Mouse (Mus musculus): ENCODE data around the gene Parva. TPM values are rescaled to one million over a fixed set of nuclear protein-coding genes. Genes with fewer than 3 reads are reported as not detected.
A peak's percentile ranks its signal among the peaks of the same experiment; 100 is the strongest.

Parva gene
- polyA plus RNA-seq, 1 experiment: 126 TPM

- TF ChIP-seq CEBPB (IDR thresholded peaks at IDR 0.05; ENCODE audit: low read depth): no peak
- no peak for TF ChIP-seq CTCF (IDR thresholded peaks at IDR 0.05; ENCODE audit: control insufficient read depth, insufficient read depth, insufficient read length)
- no peak for TF ChIP-seq FOSL1 (IDR thresholded peaks at IDR 0.05; ENCODE audit: insufficient read depth, low read length, poor library complexity, severe bottlenecking)
- no peak for TF ChIP-seq MYOG (IDR thresholded peaks at IDR 0.05; ENCODE audit: control insufficient read depth, extremely low read depth, insufficient read length)
- no peak for TF ChIP-seq MYOD1 (IDR thresholded peaks at IDR 0.05; ENCODE audit: control insufficient read depth, insufficient read length, low read depth)
- TF ChIP-seq MAX (IDR thresholded peaks at IDR 0.05): no peak
- TF ChIP-seq USF1 (IDR thresholded peaks at IDR 0.05; ENCODE audit: low read depth): no peak
- no peak overlapping the region for H3K4me3 ChIP-seq (ENCODE audit: insufficient read depth, poor library complexity, severe bottlenecking)
These were observed 176.9 kb downstream of the Parva start for GRCm38 (mm10) chr7:112604209-112604608.

DNA sequence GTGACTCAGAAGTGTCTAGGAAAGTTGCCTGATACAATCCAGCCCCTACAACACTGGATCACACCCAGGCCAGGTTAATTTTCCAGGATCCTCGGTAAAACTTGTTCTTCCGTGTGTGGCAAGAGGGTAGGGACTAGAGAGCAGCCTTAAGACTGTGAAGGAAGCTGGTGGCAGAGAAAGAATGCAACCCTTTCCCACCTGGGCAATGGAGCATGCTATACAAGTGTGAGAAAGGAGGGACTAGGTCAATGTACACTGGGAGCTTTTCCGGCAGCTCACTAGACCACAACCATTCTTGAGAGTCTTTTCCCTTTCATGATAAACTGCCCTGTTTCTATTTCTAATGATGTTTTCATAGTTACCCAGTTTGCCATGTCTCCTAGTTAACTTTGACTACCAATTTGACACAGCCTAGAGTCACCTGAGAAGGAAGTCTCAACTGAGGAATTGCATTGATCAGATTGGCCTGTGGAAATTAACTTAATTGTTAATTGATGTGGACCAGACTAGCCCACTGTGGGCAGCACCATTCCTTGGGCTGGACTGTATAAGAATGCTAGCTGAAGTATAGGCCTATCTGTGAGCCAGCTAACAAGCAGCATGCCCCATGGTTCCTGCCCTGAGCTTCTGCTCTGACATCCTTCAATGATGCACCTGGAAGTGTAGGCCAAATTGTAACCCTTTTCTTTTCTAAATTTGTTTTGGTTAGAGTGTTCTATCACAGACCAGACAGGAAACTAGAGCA, 186.9 kb downstream of the Parva start:
- Histone ChIP-seq H3K27me3 (ENCODE audit: control insufficient read depth, insufficient read depth, insufficient read length) (no peaks in the 10 kb centered on the region), H3K79me2 (ENCODE audit: control insufficient read depth, insufficient read depth) (no peaks in the 10 kb centered on the region), H3K36me3 (ENCODE audit: control insufficient read depth, insufficient read depth) (no peaks in the 10 kb centered on the region), H3ac (ENCODE audit: control insufficient read depth, insufficient read length, low read depth) (no peak overlapping the region), H3K79me3 (ENCODE audit: low read depth) (no peaks in the 10 kb centered on the region), H3K4me3 (ENCODE audit: insufficient read depth, poor library complexity, severe bottlenecking) (no peak overlapping the region)
- TF ChIP-seq MYOG (IDR thresholded peaks at IDR 0.05; ENCODE audit: control insufficient read depth, extremely low read depth, insufficient read length) (no peak), FOSL1 (IDR thresholded peaks at IDR 0.05; ENCODE audit: insufficient read depth, low read length, poor library complexity, severe bottlenecking) (no peak), CEBPB (IDR thresholded peaks at IDR 0.05; ENCODE audit: low read depth) (no peak), USF1 (IDR thresholded peaks at IDR 0.05; ENCODE audit: low read depth) (no peak), MYOD1 (IDR thresholded peaks at IDR 0.05; ENCODE audit: control insufficient read depth, insufficient read length, low read depth) (no peak), MAX (IDR thresholded peaks at IDR 0.05) (no peak)

More at GRCm38 (mm10) chr7:112604209-112604608, 176.9 kb downstream of the Parva start:
- no peaks in the 10 kb centered on the region for H3K79me2 ChIP-seq (ENCODE audit: control insufficient read depth, insufficient read depth)
- H3K79me3 ChIP-seq (ENCODE audit: low read depth): no peaks in the 10 kb centered on the region
- no peak overlapping the region for H3ac ChIP-seq (ENCODE audit: control insufficient read depth, insufficient read length, low read depth)
- no peaks in the 10 kb centered on the region for H3K27me3 ChIP-seq (ENCODE audit: control insufficient read depth, insufficient read depth, insufficient read length)
- H3K36me3 ChIP-seq (ENCODE audit: control insufficient read depth, insufficient read depth): no peaks in the 10 kb centered on the region

- no peak for TF ChIP-seq MYOD1 (IDR thresholded peaks at IDR 0.05; ENCODE audit: control insufficient read depth, insufficient read length, low read depth)
- TF ChIP-seq CEBPB (IDR thresholded peaks at IDR 0.05; ENCODE audit: low read depth): peak; percentile 71
These were observed 187.7 kb downstream of the Parva start for GRCm38 (mm10) chr7:112614791-112615668.

DNA sequence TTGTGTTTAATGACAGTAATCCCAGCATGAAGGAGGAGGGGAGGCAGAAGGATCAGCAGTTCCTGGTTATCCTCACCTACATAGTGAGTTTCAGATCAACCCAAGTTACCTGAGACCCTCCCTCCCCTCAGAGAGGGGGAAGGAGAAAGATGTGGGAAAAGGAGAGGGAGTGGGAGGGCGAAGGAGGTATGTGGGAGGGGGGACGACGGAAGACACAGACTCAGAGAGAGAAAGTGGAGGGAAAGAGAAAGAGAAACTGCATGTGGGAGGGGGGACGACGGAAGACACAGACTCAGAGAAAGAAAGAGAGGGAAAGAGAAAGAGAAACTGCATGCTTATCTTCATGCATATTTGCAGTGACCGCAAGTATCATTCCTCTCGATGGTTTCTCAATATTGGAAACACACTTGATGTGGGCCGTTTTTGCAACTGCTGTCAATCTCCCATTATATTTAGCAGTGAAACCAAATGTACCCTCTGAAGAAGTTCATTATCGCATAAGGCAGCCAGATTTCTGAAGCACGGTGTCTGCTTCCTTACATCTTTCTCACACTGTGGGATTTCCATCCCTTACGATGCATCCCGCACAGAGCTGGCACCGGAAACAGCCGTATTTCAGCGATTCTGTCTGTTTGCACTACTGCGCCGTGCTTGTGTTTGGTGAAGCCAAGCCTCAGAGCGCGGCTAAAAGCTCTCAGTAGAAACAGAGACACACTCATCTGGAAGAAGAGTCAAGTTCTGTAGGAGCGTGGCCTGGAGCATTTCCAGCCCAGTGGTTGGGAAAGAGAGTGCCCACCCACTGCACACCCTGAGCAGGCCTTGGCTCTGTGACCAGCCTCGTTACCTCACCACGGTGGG, 193.2 kb downstream of the Parva start:
- Histone ChIP-seq H3K79me2 (ENCODE audit: control insufficient read depth, insufficient read depth) (no peaks in the 10 kb centered on the region), H3ac (ENCODE audit: control insufficient read depth, insufficient read length, low read depth) (peak overlapping the region; percentile 12), H3K79me3 (ENCODE audit: low read depth) (no peaks in the 10 kb centered on the region), H3K36me3 (ENCODE audit: control insufficient read depth, insufficient read depth) (no peaks in the 10 kb centered on the region), H3K27me3 (ENCODE audit: control insufficient read depth, insufficient read depth, insufficient read length) (no peaks in the 10 kb centered on the region), H3K4me3 (ENCODE audit: insufficient read depth, poor library complexity, severe bottlenecking) (no peak overlapping the region)
- TF ChIP-seq CTCF (IDR thresholded peaks at IDR 0.05; ENCODE audit: control insufficient read depth, insufficient read depth, insufficient read length) (no peak), CEBPB (IDR thresholded peaks at IDR 0.05; ENCODE audit: low read depth) (no peak), MYOG (IDR thresholded peaks at IDR 0.05; ENCODE audit: control insufficient read depth, extremely low read depth, insufficient read length) (no peak), FOSL1 (IDR thresholded peaks at IDR 0.05; ENCODE audit: insufficient read depth, low read length, poor library complexity, severe bottlenecking) (no peak)

More at GRCm38 (mm10) chr7:112614791-112615668, 187.7 kb downstream of the Parva start:
- Histone ChIP-seq H3K27me3 (ENCODE audit: control insufficient read depth, insufficient read depth, insufficient read length) (no peaks in the 10 kb centered on the region), H3ac (ENCODE audit: control insufficient read depth, insufficient read length, low read depth) (no peak overlapping the region), H3K79me2 (ENCODE audit: control insufficient read depth, insufficient read depth) (no peaks in the 10 kb centered on the region), H3K79me3 (ENCODE audit: low read depth) (no peaks in the 10 kb centered on the region), H3K36me3 (ENCODE audit: control insufficient read depth, insufficient read depth) (no peaks in the 10 kb centered on the region), H3K4me3 (ENCODE audit: insufficient read depth, poor library complexity, severe bottlenecking) (no peak overlapping the region)

- no peaks in the 10 kb centered on the region for H3K36me3 ChIP-seq (ENCODE audit: control insufficient read depth, insufficient read depth)
- H3ac ChIP-seq (ENCODE audit: control insufficient read depth, insufficient read length, low read depth): no peak overlapping the region
- no peaks in the 10 kb centered on the region for H3K79me2 ChIP-seq (ENCODE audit: control insufficient read depth, insufficient read depth)
- TF ChIP-seq MYOG (IDR thresholded peaks at IDR 0.05; ENCODE audit: control insufficient read depth, extremely low read depth, insufficient read length) (no peak), MYOD1 (IDR thresholded peaks at IDR 0.05; ENCODE audit: control insufficient read depth, insufficient read length, low read depth) (no peak), CTCF (IDR thresholded peaks at IDR 0.05; ENCODE audit: control insufficient read depth, insufficient read depth, insufficient read length) (no peak), CEBPB (IDR thresholded peaks at IDR 0.05; ENCODE audit: low read depth) (no peak), MAX (IDR thresholded peaks at IDR 0.05) (no peak), USF1 (IDR thresholded peaks at IDR 0.05; ENCODE audit: low read depth) (no peak), FOSL1 (IDR thresholded peaks at IDR 0.05; ENCODE audit: insufficient read depth, low read length, poor library complexity, severe bottlenecking) (no peak)
- H3K4me3 ChIP-seq (ENCODE audit: insufficient read depth, poor library complexity, severe bottlenecking): no peak overlapping the region
- no peaks in the 10 kb centered on the region for H3K79me3 ChIP-seq (ENCODE audit: low read depth)
- H3K27me3 ChIP-seq (ENCODE audit: control insufficient read depth, insufficient read depth, insufficient read length): no peaks in the 10 kb centered on the region
These were observed 200.2 kb downstream of the Parva start for GRCm38 (mm10) chr7:112627481-112627880.
